Mouse (Mus musculus) embryonic facial prominence, embryonic 11.5 days (tissue): ENCODE results near the gene Rsph9. TPM values are rescaled to one million over a fixed set of nuclear protein-coding genes. Genes with fewer than 3 reads are reported as not detected.

ENCODE experiments used
- ATAC-seq: fragments of 200-750 bp; cut with Nextera tagmentation; replicated peaks from 2 replicates; pipeline ENCODE4 v1.8.0; 2017; ENCODE audit warnings: low read depth; ENCODE audit not compliant: insufficient number of reproducible peaks, low FRiP score, low TSS enrichment
- DNase-seq: peaks from one replicate; pipeline ENCODE4 v3.0.0-alpha.2; 2015; ENCODE audit warnings: low spot score
- H3K27ac ChIP-seq: fragments of 300-500 bp; sonication (generic); replicated peaks from 2 replicates; pipeline ENCODE4 v1.5.1; 2014; ENCODE audit warnings: mild to moderate bottlenecking, low read depth, low read length, control low read depth
- H3K27me3 ChIP-seq: fragments of 300-500 bp; sonication (generic); 2 replicates; pipeline ENCODE4 v1.6.1; 2014; ENCODE audit warnings: mild to moderate bottlenecking, low read length, moderate library complexity, mixed read lengths; ENCODE audit not compliant: control insufficient read depth, insufficient read depth
- H3K36me3 ChIP-seq: fragments of 300-500 bp; sonication (generic); replicated peaks from 2 replicates; pipeline ENCODE4 v1.6.1; 2014; ENCODE audit warnings: low read depth, mild to moderate bottlenecking, low read length, moderate library complexity, mixed read lengths; ENCODE audit not compliant: control insufficient read depth, insufficient read depth
- H3K4me1 ChIP-seq: fragments of 300-500 bp; sonication (generic); 2 replicates; pipeline ENCODE4 v1.6.1; 2014; ENCODE audit warnings: low read length, mixed read lengths; ENCODE audit not compliant: control insufficient read depth, insufficient read depth
- H3K4me2 ChIP-seq: fragments of 300-500 bp; sonication (generic); 2 replicates; pipeline ENCODE4 v1.6.1; 2014; ENCODE audit warnings: low read depth, mild to moderate bottlenecking, control low read depth, low read length, moderate library complexity
- H3K4me3 ChIP-seq: fragments of 300-500 bp; sonication (generic); 2 replicates; pipeline ENCODE4 v1.5.1; 2014; ENCODE audit warnings: low read depth, low read length, control low read depth
- H3K9ac ChIP-seq: fragments of 300-500 bp; sonication (generic); replicated peaks from 2 replicates; pipeline ENCODE4 v1.6.1; 2014; ENCODE audit warnings: mild to moderate bottlenecking, control low read depth, low read length
- H3K9me3 ChIP-seq: fragments of 300-500 bp; sonication (generic); replicated peaks from 2 replicates; pipeline ENCODE4 v1.6.1; 2016; ENCODE audit warnings: mild to moderate bottlenecking, low read length, inconsistent platforms, mixed read lengths; ENCODE audit not compliant: control insufficient read depth
- WGBS: fragments of 180-500 bp; shearing (Covaris S2); extraction: QIAGEN DNeasy Blood & Tissue Kit; methylation state at CpG from one replicate; pipeline ENCODE4 v1.1.7; 2014; 5-methylcytosine and 5-hydroxymethylcytosine counted together
- polyA plus RNA-seq: library from polyadenylated mRNA; unstranded; fragments of >200 nt; fragmentation: Nextera tagmentation; extraction: Ambion mirVana; gene quantifications from 2 replicates; pipeline ENCODE4 v1.2.1, GENCODE M21; 2014

The Rsph9 gene
- polyA plus RNA-seq, 1 experiment from 2014 or later: 12.5 TPM

DNA sequence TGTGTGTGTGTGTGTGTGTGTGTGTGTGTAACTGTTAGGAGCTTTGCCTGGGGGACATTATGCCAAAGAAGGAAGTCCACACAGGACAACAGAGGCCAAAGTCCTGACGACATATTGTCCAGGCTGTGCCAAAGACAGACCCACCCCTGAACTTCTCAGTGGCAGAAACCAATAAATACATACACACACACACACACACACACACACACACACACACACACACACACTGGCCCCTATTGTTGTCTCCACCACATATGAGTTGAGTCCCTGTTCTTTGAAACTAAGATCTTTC, 67.8 kb downstream of the Rsph9 start:
- H3K9ac ChIP-seq: no peak overlapping the region
- H3K27me3 ChIP-seq: no peaks in the 10 kb centered on the region
- no peak overlapping the region for H3K27ac ChIP-seq
- no peaks in the 10 kb centered on the region for H3K36me3 ChIP-seq
- peaks cover 6% of the 10 kb centered on the region for H3K4me1 ChIP-seq
- DNase-seq (no peak), ATAC-seq (no peak)
- no peak overlapping the region for H3K4me2 ChIP-seq
- H3K4me3 ChIP-seq: no peak overlapping the region
- H3K9me3 ChIP-seq: no peaks in the 10 kb centered on the region
- WGBS: 73% methylated on average over 1 of the region's 1 CpGs

DNA sequence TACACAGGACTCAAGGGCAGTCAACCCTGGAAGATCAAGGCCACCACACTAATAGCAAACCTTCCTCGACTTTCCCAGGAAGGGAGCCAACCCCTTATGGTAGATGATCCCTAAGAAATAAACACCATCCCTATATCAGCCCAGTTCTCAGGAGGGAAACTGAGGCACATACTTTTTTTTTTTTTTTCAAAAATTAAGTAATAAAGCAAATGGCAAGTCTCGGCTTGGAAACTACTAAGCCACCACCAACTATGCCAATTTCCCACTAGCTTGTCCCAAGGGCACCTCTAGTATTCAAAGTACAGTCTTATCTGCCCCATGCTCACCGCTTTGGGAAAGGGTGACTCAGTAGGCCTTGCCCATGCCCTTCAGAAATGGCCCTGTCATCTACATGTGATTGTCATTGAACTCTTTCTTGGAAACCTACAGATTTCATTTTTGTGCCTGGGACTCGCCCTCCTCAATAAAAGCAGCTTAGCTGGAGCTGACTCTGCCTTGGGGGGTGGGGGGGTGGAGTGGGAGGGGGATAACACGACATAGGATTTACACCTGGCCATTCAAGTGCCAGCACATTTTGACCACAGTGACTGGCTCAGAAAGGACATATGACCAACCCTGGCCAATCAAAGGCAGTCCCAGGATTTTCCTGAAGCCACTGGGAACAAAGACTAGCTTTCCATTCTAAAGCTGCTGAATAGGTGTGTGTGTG, 68.3 kb downstream of the Rsph9 start:
- no peak for ATAC-seq
- no peaks in the 10 kb centered on the region for H3K27me3 ChIP-seq
- H3K4me2 ChIP-seq: no peak overlapping the region
- 83% methylated on average over 5 of the region's 5 CpGs for WGBS
- DNase-seq: no peak
- no peak overlapping the region for H3K27ac ChIP-seq
- H3K9me3 ChIP-seq: no peaks in the 10 kb centered on the region
- no peak overlapping the region for H3K9ac ChIP-seq
- peaks cover 4% of the 10 kb centered on the region; the same call in 1 of the 2 replicates for H3K4me1 ChIP-seq
- H3K4me3 ChIP-seq: no peak overlapping the region
- H3K36me3 ChIP-seq: no peaks in the 10 kb centered on the region

DNA sequence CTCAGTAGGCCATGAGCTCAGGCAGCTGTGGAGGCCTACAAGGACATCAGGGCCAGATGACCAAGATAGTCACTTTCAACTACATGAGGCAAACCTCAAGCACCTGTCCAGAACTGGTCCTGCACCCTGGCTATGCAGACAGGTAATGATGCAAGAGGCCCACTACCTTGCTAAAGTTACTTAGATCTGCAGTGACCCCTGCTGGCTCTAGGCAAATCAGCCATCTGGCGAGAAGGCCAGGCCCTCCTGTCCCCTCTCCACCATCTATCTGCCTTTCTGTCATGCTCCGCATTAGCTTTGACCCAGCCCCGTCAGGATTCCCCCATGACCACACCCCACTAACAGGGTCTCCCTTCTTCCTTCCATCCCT, 68.9 kb downstream of the Rsph9 start:
- WGBS: 52% methylated on average over 3 of the region's 3 CpGs
- H3K9me3 ChIP-seq: no peaks in the 10 kb centered on the region
- no peak overlapping the region for H3K4me2 ChIP-seq
- no peak overlapping the region for H3K4me3 ChIP-seq
- no peaks in the 10 kb centered on the region for H3K27me3 ChIP-seq
- no peak overlapping the region for H3K9ac ChIP-seq
- ATAC-seq (no peak), DNase-seq (peak; percentile 64)
- no peak overlapping the region for H3K27ac ChIP-seq
- H3K36me3 ChIP-seq: no peaks in the 10 kb centered on the region
- peaks cover 4% of the 10 kb centered on the region; the same call in 1 of the 2 replicates for H3K4me1 ChIP-seq

- no peak for DNase-seq
- Histone ChIP-seq H3K27me3 (no peaks in the 10 kb centered on the region), H3K36me3 (no peaks in the 10 kb centered on the region), H3K4me1 (peaks cover 4% of the 10 kb centered on the region; the same call in 1 of the 2 replicates), H3K4me2 (no peak overlapping the region; the same call in 1 of the 2 replicates), H3K9me3 (no peaks in the 10 kb centered on the region), H3K9ac (no peak overlapping the region; the same call in 1 of the 2 replicates), H3K27ac (no peak overlapping the region), H3K4me3 (no peak overlapping the region)
- WGBS: 69% methylated on average over 7 of the region's 7 CpGs
- no peak for ATAC-seq
These were observed 69.5 kb downstream of the Rsph9 start for GRCm38 (mm10) chr17:46074398-46075115.

GRCm38 (mm10) chr17:46073730-46074301, 70.2 kb downstream of the Rsph9 start:
- ATAC-seq: peak; percentile 83
- Histone ChIP-seq H3K9me3 (no peaks in the 10 kb centered on the region), H3K36me3 (no peaks in the 10 kb centered on the region), H3K9ac (no peak overlapping the region; the same call in 1 of the 2 replicates), H3K4me2 (peak overlapping the region; percentile 32), H3K27me3 (no peaks in the 10 kb centered on the region), H3K4me1 (peaks cover 4% of the 10 kb centered on the region; the same call in 1 of the 2 replicates), H3K27ac (no peak overlapping the region), H3K4me3 (no peak overlapping the region)
- peak; percentile 81 for DNase-seq
- WGBS: 47% methylated on average over 23 of the region's 23 CpGs

Other genes with a start within 250 kb of the Rsph9 start
- gene Vegfa, start 111.8 kb downstream of the Rsph9 start, polyA plus RNA-seq: 2.9 and 3.2 TPM in 2 replicates
- gene Mrps18a, start 33.2 kb downstream of the Rsph9 start, polyA plus RNA-seq: 133 and 134 TPM in 2 replicates
- 37.1 and 37.2 TPM in 2 replicates for gene Mad2l1bp, start 9.3 kb upstream of the Rsph9 start, polyA plus RNA-seq
- 18.1 and 19.3 TPM in 2 replicates for gene Gtpbp2, start 16.8 kb upstream of the Rsph9 start, polyA plus RNA-seq
- gene Polh, start 58.4 kb upstream of the Rsph9 start, polyA plus RNA-seq: 11.3 and 12.0 TPM in 2 replicates
- gene Xpo5, start 58.6 kb upstream of the Rsph9 start, polyA plus RNA-seq: 72.0 and 78.5 TPM in 2 replicates
- 121 and 127 TPM in 2 replicates for gene Polr1c, start 103.8 kb upstream of the Rsph9 start, polyA plus RNA-seq
- gene Yipf3, start 103.9 kb upstream of the Rsph9 start, polyA plus RNA-seq: 55.3 and 63.2 TPM in 2 replicates
- 0.89 and 1.2 TPM in 2 replicates for gene Lrrc73, start 109.3 kb upstream of the Rsph9 start, polyA plus RNA-seq
- 38.5 and 43.7 TPM in 2 replicates for gene Tjap1, start 138.8 kb upstream of the Rsph9 start, polyA plus RNA-seq
- gene Dlk2, start 153.2 kb upstream of the Rsph9 start, polyA plus RNA-seq: 1.2 and 2.0 TPM in 2 replicates
- gene Abcc10, start 184.1 kb upstream of the Rsph9 start, polyA plus RNA-seq: 3.2 and 3.6 TPM in 2 replicates
- gene Zfp318, start 239.5 kb upstream of the Rsph9 start, polyA plus RNA-seq: 12.1 and 15.3 TPM in 2 replicates